Mouse (Mus musculus) small intestine, adult 2 months (tissue): ENCODE measurements around the gene Tmem147. TPM values are rescaled to one million over a fixed set of nuclear protein-coding genes. Genes with fewer than 3 reads are reported as not detected.
A peak's percentile ranks its signal among the peaks of the same experiment; 100 is the strongest.

Experiments used
- H3K27ac ChIP-seq: fragments of 200-500 bp; 2 replicates; pipeline ENCODE4 v1.5.1; 2012; ENCODE audit warnings: low read depth, low read length, control low read depth, inconsistent platforms; ENCODE audit not compliant: insufficient read depth
- H3K27me3 ChIP-seq: fragments of 200-500 bp; 2 replicates; pipeline ENCODE4 v1.6.1; 2012; ENCODE audit warnings: mild to moderate bottlenecking, moderate library complexity, low read length, inconsistent platforms; ENCODE audit not compliant: control insufficient read depth, insufficient read depth
- H3K36me3 ChIP-seq: fragments of 200-500 bp; 2 replicates; pipeline ENCODE4 v1.6.1; 2012; ENCODE audit warnings: mild to moderate bottlenecking, low read length, control low read depth, inconsistent platforms; ENCODE audit not compliant: control insufficient read depth, insufficient read depth
- H3K4me1 ChIP-seq: fragments of 200-500 bp; 2 replicates; pipeline ENCODE4 v1.6.1; 2012; ENCODE audit warnings: low read length, inconsistent platforms, mixed read lengths; ENCODE audit not compliant: control insufficient read depth, insufficient read depth, insufficient read length
- H3K4me3 ChIP-seq: fragments of 200-500 bp; 2 replicates; pipeline ENCODE4 v1.5.1; 2012; ENCODE audit warnings: low read depth, mild to moderate bottlenecking, control low read depth, inconsistent platforms, low read length, moderate library complexity
- CTCF ChIP-seq: fragments of 200-500 bp; IDR thresholded peaks from 2 replicates; pipeline ENCODE4 v1.5.1; 2012; ENCODE audit warnings: low read depth, mild to moderate bottlenecking, control low read depth, inconsistent platforms, low read length, moderate library complexity, mixed read lengths; ENCODE audit not compliant: insufficient replicate concordance, insufficient read length; ENCODE audit errors: extremely low read depth
- POLR2A ChIP-seq: fragments of 200-500 bp; IDR thresholded peaks from 2 replicates; pipeline ENCODE4 v1.6.1; 2012; ENCODE audit warnings: low read depth, mild to moderate bottlenecking, control low read depth, inconsistent platforms, low read length, moderate library complexity
- WGBS: fragments of 180-500 bp; shearing (Covaris S2); methylation state at CpG from one replicate; pipeline ENCODE4 v1.1.7; 2018; 5-methylcytosine and 5-hydroxymethylcytosine counted together
- polyA plus RNA-seq: library from polyadenylated mRNA; depleted of rRNA; stranded (reverse); fragments of >200 nt; gene quantifications from 2 replicates; pipeline ENCODE4 v1.2.3, GENCODE M21; 2012

Gene Tmem147
- polyA plus RNA-seq, 1 experiment = 181 TPM

- H3K4me1 ChIP-seq = no peaks in the 10 kb centered on the region
- 58% methylated on average over 5 of the region's 5 CpGs for WGBS
- no peaks in the 10 kb centered on the region for H3K36me3 ChIP-seq
- H3K4me3 ChIP-seq = no peak within 1 kb of the TSS
- TF ChIP-seq POLR2A = no peak
- no peak within 1 kb of the TSS for H3K27ac ChIP-seq
- no peaks in the 10 kb centered on the region for H3K27me3 ChIP-seq
Observed at GRCm38 (mm10) chr7:30763456-30763855, 34.1 kb upstream of the Tmem147 start, which contains the start of gene Dmkn. TSS of gene Dmkn (plus strand) at chr7:30763756.

- Histone ChIP-seq H3K27me3 (no peaks in the 10 kb centered on the region), H3K4me3 (no peak overlapping the region), H3K27ac (no peak overlapping the region), H3K36me3 (no peaks in the 10 kb centered on the region), H3K4me1 (no peaks in the 10 kb centered on the region)
- 61% methylated on average over 4 of the region's 4 CpGs for WGBS
- TF ChIP-seq POLR2A (no peak), CTCF (no peak)
Observed at GRCm38 (mm10) chr7:30761769-30762352, 32.5 kb upstream of the Tmem147 start.

GRCm38 (mm10) chr7:30758853-30759252 lies 29.5 kb upstream of the Tmem147 start:
- Histone ChIP-seq H3K36me3 (no peaks in the 10 kb centered on the region), H3K4me1 (no peaks in the 10 kb centered on the region), H3K4me3 (no peak overlapping the region), H3K27ac (no peak overlapping the region), H3K27me3 (no peaks in the 10 kb centered on the region)
- TF ChIP-seq POLR2A = no peak
- TF ChIP-seq CTCF = peak; percentile 46; the same call in 1 of the 2 replicates
- 26% methylated on average over 4 of the region's 4 CpGs for WGBS

- Histone ChIP-seq H3K4me1 (no peaks in the 10 kb centered on the region), H3K36me3 (no peaks in the 10 kb centered on the region), H3K27ac (no peak overlapping the region), H3K27me3 (no peaks in the 10 kb centered on the region), H3K4me3 (no peak overlapping the region)
- 66% methylated on average over 3 of the region's 3 CpGs for WGBS
- TF ChIP-seq POLR2A = no peak
- TF ChIP-seq CTCF = no peak
Observed at GRCm38 (mm10) chr7:30757001-30757400, 27.7 kb upstream of the Tmem147 start.

GRCm38 (mm10) chr7:30751086-30751669 lies 21.8 kb upstream of the Tmem147 start, which contains the start of gene Sbsn:
TSS of gene Sbsn (plus strand) at chr7:30751471.
- H3K36me3 ChIP-seq = no peaks in the 10 kb centered on the region
- WGBS = 66% methylated on average over 5 of the region's 5 CpGs
- no peaks in the 10 kb centered on the region for H3K27me3 ChIP-seq
- no peaks in the 10 kb centered on the region for H3K4me1 ChIP-seq
- no peak within 1 kb of the TSS for H3K4me3 ChIP-seq
- TF ChIP-seq POLR2A = no peak
- TF ChIP-seq CTCF = no peak
- no peak within 1 kb of the TSS for H3K27ac ChIP-seq

GRCm38 (mm10) chr7:30749824-30750606 lies 20.7 kb upstream of the Tmem147 start:
- TF ChIP-seq POLR2A (no peak), CTCF (no peak)
- Histone ChIP-seq H3K27me3 (no peaks in the 10 kb centered on the region), H3K4me1 (no peaks in the 10 kb centered on the region), H3K27ac (no peak overlapping the region), H3K36me3 (no peaks in the 10 kb centered on the region), H3K4me3 (no peak overlapping the region)
- WGBS = 69% methylated on average over 13 of the region's 13 CpGs
